Mouse (Mus musculus) spleen, adult 2 months (tissue): ENCODE data around the gene Qrich2.

Experiments
- CTCF ChIP-seq: fragments of 200-500 bp; IDR thresholded peaks from 2 replicates; pipeline ENCODE4 v1.5.1; 2011; ENCODE audit warnings: mild to moderate bottlenecking, inconsistent platforms; ENCODE audit not compliant: insufficient read depth, insufficient read length, insufficient replicate concordance; ENCODE audit errors: extremely low read depth
- POLR2A ChIP-seq: fragments of 200-500 bp; IDR thresholded peaks from 2 replicates; pipeline ENCODE4 v1.6.1; 2011; ENCODE audit warnings: low read depth, low read length, inconsistent platforms

GRCm38 (mm10) chr11:116512987-116513386 lies 46.9 kb upstream of the Qrich2 start:
- TF ChIP-seq POLR2A, result no peak
- TF ChIP-seq CTCF, result no peak
